Mouse (Mus musculus) kidney, adult 2 months (tissue): ENCODE measurements at regions not wholly inside any gene's neighbourhood (a gene's known extent, or its start where the extent isn't known, plus 50 kb on each side); places are given as distances from the start of the nearest gene placed in this dataset.

Source experiments
- DNase-seq: peaks from one replicate; pipeline ENCODE4 v3.0.0; 2021
- H3K27ac ChIP-seq: fragments of 200-500 bp; 2 replicates; pipeline ENCODE4 v1.5.1; 2012; ENCODE audit warnings: low read depth, low read length, control low read depth, inconsistent platforms; ENCODE audit not compliant: insufficient read depth
- H3K27me3 ChIP-seq: fragments of 200-500 bp; replicated peaks from 2 replicates; pipeline ENCODE4 v1.6.1; 2012; ENCODE audit warnings: mild to moderate bottlenecking, moderate library complexity, low read length, inconsistent platforms; ENCODE audit not compliant: control insufficient read depth, insufficient read depth
- H3K36me3 ChIP-seq: fragments of 200-500 bp; 2 replicates; pipeline ENCODE4 v1.6.1; 2012; ENCODE audit warnings: mild to moderate bottlenecking, moderate library complexity, low read length, inconsistent platforms; ENCODE audit not compliant: control insufficient read depth, insufficient read depth
- H3K4me1 ChIP-seq: fragments of 200-500 bp; 2 replicates; pipeline ENCODE4 v1.6.1; 2011; ENCODE audit warnings: low read length; ENCODE audit not compliant: control insufficient read depth, insufficient read depth
- H3K4me3 ChIP-seq: fragments of 200-500 bp; 2 replicates; pipeline ENCODE4 v1.5.1; 2011; ENCODE audit warnings: mild to moderate bottlenecking, low read depth, low read length, control low read depth; ENCODE audit not compliant: insufficient read depth
- CTCF ChIP-seq: fragments of 200-500 bp; conservative IDR thresholded peaks from 2 replicates; pipeline ENCODE4 v1.5.1; 2011; ENCODE audit warnings: low read depth, mild to moderate bottlenecking, control low read depth, low read length, moderate library complexity, mixed read lengths; ENCODE audit not compliant: insufficient read depth, insufficient read length
- POLR2A ChIP-seq: fragments of 200-500 bp; IDR thresholded peaks from one replicate; pipeline ENCODE4 v1.6.1; 2011; ENCODE audit warnings: low read depth, low read length, control low read depth
- WGBS: fragments of 180-500 bp; shearing (Covaris S2); methylation state at CpG from one replicate; pipeline ENCODE4 v1.1.7; 2018; 5-methylcytosine and 5-hydroxymethylcytosine counted together

GRCm38 (mm10) chr5:54632281-54632680, 634.0 kb downstream of the Stim2 start:
- H3K36me3 ChIP-seq, result no peaks in the 10 kb centered on the region
- no peak for DNase-seq
- H3K4me1 ChIP-seq, result no peaks in the 10 kb centered on the region
- no peak overlapping the region for H3K4me3 ChIP-seq
- no peak for TF ChIP-seq CTCF
- TF ChIP-seq POLR2A, result no peak
- WGBS, result 85% methylated on average over 3 of the region's 3 CpGs
- no peak overlapping the region for H3K27ac ChIP-seq
- no peaks in the 10 kb centered on the region for H3K27me3 ChIP-seq
